Mouse (Mus musculus): ENCODE results near the gene Sco1.

DNA sequence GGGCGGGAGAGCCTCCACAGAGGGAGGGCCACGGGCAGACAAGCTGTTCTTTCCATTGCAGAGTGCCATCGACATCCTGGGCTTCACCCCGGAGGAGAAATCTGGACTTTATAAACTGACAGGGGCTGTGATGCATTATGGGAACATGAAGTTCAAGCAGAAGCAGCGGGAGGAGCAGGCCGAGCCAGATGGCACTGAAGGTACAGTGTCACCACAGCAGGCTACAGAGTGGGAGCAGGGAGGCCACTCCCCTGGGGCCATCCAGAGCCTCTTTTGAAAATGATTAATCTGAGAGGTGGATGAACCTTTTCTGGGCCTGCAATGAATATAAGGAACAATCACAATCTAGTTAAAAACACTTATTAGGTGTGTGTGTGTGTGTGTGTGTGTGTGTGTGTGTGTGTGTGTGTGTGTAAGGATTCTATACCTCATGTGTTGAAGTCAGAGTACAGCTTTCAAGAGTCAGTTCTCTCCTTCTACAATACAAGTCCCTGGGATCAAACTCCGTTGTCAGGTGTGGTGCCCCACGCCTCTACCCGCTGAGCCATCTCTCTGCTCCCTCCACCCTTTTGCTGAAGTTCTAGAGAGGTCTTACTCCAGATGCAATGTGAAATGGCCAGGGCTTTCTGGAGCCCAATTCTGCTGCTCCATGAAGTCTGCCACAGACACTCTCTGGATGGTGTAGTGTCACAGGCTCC lies 34.1 kb downstream of the Sco1 start:
- TF ChIP-seq ZKSCAN1 (IDR thresholded peaks at IDR 0.05; ENCODE audit: borderline replicate concordance, low read depth, low read length) = no peak
- TF ChIP-seq CTCF (conservative IDR thresholded peaks at IDR 0.05 in 1 of 2, IDR thresholded peaks at IDR 0.05 in 1 of 2; ENCODE audit: low read depth in 2 of 2, low read length in 2 of 2) = no peak
